Mouse (Mus musculus) erythroid progenitor cell, adult 5-6 weeks (primary cell): ENCODE measurements around the gene Mapk8ip3. TPM values are rescaled to one million over a fixed set of nuclear protein-coding genes. Genes with fewer than 3 reads are reported as not detected.

Experiments
- ATAC-seq: replicated peaks from 2 replicates; pipeline ENCODE4 v1.8.0; 2016; ENCODE audit warnings: moderate number of reproducible peaks, mild to moderate bottlenecking, moderate TSS enrichment, inconsistent platforms; ENCODE audit not compliant: poor library complexity, low FRiP score, severe bottlenecking
- total RNA-seq, 2 experiments: library from RNA; stranded (forward) in 1 of 2; stranded (reverse) in 1 of 2; fragments of 150-400 nt in 1 of 2; fragments of 186-747, 209-891 nt in 1 of 2; gene quantifications; 2 replicates each; pipeline versions ENCODE4 v1.2.3 to v1.2.4; 2015 to 2017; ENCODE audit warnings: low replicate concordance in 2 of 2

Mapk8ip3 gene
- total RNA-seq, 2 experiments from 2014 or later = 132 to 268 TPM

DNA sequence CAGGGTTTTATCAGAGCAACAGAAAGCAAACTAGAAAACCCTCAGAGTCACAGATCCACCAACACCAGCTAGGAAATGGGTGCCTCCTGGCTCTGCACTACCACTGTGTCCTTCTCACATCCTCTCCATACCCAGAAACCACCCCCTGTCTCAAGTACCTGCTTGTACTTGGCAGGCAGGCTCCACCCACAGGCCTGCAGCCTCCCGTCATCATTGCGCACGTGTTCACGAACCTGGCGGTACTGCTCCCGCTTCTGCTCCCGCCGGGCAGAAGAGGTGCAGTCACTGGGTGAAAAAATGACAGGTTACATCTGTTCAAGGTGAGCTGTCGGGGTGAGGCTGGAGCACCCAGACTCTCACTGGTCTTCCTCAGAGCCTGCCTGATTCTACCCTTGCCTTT lies 33.0 kb downstream of the Mapk8ip3 start:
- no peak for ATAC-seq

DNA sequence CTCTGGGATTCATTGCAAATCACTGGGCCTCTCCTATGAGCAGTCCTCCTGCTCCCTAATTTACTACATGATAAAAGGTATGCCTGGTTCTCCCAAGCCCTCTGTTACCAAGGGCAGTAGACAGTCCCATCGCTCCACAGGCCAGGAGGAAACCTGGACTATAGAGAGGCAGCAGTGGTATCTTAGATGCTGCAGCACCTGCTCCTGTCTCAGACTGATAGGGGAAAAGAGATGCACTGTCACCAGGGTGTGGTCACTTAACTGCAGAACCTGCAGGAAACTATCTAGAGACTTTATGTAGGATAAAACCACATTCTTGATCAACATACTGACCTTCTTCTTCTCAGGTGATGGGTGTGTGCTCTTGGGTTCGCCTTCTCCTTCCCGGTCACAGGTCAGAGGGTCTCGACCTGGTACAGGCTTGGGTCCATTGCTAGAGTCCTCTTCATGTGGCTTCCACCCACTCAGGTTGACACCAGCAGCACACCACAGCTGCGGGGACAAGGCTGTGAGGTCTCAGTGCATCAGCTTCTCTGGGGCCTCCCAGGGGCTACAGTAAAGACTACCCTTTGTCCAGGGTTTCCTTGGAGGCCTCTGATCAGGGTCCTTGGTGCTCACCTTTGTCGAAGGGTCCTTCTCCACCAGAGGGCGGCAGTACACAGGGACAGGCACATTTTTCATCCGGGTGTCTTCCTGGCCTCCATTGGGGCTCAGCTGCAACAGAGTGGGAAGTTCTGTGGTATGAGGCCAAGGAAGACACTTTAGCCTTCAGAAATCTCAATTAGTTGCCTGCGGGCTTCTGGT lies 33.9 kb downstream of the Mapk8ip3 start:
- peak; percentile 88 for ATAC-seq

DNA sequence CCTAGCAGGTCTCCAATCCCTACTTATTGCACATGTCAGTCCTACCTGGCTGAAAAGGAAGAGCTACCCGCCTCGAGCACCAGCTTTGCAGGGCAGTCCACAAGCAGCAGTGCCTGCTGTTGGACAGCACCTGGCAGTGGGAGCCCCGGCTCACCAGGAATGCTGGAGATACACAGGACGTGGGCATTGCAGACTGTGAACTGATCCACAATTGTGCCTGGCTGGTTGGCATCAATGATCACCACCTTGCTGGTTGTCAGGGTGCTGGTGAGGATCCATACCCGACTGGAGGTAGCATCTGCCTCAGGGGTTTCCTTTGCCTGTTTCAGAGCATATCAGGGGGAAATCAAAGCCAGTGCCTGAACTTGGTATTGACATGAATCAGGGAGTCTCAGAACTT lies 34.7 kb downstream of the Mapk8ip3 start:
- no peak; the same call in 1 of the 2 replicates for ATAC-seq

DNA sequence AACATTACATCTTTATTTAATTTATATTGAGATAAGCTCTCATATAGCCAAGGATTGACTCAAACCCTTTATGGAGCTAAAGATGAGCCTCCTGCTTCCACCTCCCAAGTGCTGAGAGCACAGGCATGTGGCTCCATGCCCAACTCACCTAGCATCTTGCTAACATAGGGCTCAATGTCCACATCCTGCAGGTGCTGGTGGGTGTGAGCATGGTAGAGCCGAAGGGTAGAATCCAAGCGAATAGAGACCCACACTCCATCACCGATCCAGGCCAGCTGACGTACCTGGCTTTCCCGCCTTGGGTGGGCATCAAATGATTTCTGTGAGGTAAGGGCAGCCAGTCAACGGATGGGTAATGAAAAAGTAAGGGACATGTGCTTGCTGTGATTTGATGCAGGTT lies 36.8 kb downstream of the Mapk8ip3 start:
- ATAC-seq = no peak

DNA sequence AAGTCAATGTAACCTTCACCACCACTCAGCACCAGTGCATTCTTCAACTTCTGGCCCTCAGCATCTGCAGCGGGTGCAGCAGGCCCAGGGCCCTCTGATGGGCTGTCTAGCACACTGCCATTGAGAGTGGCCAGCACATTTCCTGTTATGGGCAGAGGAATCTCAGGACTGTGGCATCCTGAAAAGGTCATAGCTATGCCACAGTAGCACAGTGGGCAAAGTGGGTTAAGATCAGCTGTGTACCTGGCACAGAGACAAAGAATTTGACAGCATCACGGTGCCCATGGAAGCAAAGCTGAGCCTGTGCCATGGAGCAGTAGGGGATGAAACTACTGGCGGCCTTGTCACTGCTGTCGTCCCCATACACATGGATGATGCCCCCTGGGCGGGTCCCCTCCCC lies 37.6 kb downstream of the Mapk8ip3 start:
- no peak for ATAC-seq

DNA sequence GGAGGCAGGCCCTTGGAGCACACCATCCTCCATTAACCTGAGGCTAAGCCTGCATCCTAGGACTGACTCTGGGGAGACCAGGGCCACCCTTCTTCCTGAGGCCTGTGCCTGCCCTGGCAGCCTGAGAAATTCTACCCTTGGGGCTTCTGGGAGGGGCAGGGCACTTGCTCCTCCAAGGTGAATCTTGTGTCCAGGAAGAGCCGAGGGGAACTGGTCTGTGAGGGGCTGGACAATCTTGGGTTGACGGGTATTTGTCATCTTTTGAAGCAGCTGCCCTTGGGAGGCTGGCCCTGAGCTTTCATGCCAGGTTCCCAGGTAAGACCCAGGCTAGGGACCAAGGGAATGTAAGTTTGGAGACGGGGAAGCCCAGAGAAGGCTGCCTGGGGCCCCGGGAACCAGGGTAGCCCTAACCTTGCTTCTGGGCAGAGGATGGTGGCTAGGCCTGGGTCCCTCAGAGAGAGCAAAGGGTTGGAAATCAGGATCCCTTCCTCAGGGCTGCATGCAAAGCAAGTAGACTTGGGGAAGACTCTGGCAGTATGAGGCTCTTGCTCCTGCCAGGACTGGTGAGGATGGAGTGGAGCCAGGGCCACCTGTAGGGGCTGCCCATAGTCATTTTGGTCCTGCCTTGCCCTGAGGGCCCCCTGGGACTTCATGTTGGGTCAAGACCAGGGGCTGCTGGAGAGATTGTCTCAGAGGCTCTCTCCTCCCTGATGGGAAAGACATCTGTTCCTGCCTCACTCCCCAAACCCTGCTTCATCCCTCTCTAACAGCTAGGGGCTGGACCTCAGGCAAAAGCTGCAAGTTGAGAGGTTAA lies 38.5 kb downstream of the Mapk8ip3 start:
- ATAC-seq = no peak

DNA sequence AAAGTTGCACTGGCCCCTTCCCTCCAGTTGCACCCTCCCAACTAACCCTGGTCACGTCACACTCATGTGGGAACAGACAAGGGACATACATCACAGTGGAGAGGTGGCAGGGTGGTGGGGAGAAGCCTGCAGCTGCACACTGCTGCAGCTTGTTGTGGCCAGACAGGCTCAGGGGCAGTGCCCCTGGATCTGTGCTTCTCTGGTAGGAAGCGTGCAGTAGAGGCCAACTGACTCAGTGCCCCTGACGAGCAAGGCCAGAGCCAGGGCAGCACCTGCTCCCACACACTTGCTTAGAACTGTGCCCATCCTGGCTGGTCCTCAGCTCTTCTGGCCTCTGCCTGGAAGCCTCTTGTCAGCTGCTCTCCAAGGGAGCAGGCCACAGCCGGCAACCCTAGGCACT lies 39.2 kb downstream of the Mapk8ip3 start:
- ATAC-seq = no peak

DNA sequence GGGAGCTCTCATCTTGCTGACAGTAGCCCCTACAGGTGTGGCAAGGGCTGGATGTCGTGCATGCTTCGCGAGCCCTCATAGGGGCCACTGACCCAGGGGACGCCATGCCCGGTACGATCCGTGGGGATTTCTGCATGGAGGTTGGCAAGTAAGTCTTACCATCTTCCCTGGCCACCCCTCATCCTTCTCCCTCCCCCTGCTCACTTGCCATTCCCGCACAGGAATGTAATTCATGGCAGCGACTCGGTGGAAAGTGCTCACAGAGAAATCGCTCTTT lies 39.8 kb downstream of the Mapk8ip3 start:
- no peak for ATAC-seq

DNA sequence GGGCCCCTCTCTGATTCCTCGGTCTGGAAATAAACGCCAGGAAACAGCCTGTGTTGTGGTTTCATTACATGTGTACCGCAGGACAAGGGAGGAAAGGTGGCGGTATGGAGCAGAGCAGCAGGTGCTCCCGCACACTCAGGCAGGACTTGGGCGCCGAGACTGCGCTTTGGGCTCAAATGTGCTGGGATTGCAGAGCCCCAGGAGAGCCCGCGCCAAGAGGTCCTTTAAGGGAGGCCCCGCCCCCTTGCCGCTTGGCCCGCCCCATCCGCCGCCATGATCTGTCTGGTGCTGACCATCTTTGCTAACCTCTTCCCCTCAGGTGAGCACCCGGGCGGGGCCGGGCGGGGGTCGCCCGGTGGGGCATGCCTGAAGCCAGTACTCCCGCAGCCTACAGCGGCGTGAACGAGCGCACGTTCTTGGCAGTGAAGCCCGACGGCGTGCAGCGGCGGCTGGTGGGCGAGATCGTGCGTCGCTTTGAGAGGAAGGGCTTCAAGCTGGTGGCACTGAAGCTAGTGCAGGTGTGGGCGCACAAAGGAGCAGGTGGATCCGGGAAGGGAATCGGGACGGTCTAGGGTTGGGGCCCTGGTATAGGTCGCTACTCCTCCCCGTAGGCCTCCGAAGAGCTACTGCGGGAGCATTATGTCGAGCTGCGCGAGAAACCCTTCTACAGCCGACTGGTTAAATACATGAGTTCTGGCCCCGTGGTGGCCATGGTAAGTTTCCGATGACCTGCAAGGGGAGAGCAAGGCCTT lies 40.4 kb downstream of the Mapk8ip3 start, which contains the start of gene Nme3:
Gene Nme3 (plus strand): TSS at position 260 of the 752 bp plus-strand sequence.
- peak; percentile 69 for ATAC-seq

DNA sequence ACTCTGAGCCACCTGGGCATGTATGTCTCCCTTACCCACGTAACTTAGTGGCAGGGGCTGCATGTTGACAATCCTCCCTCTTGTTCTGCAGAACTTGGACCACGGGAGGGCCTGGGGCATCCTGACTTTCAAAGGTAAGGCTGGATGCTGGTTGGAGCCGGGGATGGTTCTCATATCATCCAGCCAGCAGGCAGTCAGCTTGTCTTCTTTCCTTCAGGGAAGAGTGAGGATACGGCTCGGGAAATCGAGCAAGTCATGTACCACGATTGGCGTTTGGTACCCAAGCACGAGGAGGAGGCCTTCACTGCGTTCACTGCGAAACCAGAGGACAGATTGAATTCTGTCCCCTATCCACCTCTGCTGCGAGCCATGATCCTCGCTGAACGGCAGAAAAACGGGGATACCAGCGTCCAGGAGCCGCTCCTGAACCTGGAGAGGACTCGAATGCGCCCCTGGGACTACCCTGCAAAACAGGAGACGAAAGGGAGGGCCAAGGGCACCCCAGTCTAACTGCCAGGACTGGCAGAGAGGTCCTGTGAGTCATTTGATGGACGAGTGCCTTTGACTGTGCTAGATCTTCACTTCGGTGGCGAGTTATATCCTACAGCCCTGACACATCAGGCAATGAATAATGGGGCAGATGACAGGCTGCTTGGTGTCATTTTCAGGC lies 41.1 kb downstream of the Mapk8ip3 start:
- ATAC-seq = 0 out of 2 replicates have a peak, but pooled peaks have one; percentile 18

DNA sequence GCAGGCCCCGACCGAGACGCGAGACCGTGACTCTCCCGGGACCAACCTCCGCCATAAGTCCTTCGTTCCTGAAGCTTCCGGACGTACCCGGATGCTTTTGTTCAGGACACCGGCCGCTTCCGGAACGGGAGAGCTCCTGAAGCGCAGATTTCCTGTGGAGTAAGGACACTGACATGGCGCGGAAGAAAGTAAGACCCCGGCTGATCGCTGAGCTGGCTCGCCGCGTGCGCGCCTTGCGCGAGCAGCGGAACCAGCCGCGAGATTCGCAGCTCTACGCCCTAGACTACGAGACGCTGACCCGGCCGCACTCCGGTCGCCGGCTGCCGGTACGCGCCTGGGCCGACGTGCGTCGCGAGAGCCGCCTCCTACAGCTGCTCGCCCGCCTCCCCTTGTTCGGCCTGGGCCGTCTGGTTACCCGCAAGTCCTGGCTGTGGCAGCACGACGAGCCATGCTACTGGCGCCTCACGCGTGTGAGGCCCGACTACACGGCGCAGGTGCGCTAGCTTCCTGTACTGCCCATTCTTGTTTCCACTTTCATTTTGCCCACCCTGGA lies 41.7 kb downstream of the Mapk8ip3 start, which contains the start of the genes Eme2 and Mrps34:
Gene Eme2 (minus strand): TSS at position 93 of the 553 bp plus-strand sequence.
Gene Mrps34 (plus strand): TSS at position 122 of the 553 bp plus-strand sequence.
- ATAC-seq = peak; percentile 51

DNA sequence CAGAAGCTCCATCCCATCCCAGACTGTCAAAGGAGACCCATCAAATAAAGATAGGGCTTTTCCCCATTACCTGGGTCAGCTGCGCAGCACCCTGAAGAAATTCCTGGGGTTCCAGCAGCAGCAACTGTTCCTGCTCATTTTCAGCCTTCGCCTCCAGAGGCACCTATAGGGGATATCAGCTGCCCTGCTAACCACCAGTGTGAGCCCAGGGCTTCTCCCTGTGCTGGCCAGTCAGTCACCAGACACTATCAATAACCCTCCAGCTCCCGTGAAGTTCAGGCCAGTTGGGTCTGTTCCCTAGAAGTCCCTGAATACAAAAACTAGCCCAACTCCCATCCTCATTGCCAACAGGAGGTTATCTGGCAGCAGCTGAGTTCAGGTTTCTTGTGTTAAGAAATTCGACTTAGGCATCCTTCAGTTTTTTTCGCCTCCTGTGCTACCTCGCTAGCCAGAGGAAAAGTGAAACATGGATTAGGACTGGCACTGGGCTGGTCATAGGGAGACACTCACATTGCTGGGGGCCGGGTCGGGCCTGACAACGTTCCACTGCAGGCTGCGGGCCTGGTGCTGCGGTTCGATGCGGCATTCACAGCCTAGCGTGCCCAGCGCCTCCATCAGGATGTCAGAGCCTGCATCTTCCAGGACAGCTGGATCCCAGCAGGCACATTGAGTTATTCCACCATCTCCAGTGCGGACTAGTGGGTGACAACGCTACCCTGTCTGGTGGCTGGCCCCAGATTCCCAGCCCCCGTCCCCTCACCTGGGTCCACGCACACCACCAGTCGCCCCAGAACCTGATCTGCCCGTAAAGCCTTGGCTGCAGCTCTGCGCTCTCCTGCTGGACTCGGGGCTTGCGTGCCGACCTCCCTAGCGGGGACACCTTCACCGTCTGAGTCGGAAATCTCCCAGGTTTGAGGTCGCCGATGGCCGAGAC lies 42.4 kb downstream of the Mapk8ip3 start:
- peak; percentile 31 for ATAC-seq

DNA sequence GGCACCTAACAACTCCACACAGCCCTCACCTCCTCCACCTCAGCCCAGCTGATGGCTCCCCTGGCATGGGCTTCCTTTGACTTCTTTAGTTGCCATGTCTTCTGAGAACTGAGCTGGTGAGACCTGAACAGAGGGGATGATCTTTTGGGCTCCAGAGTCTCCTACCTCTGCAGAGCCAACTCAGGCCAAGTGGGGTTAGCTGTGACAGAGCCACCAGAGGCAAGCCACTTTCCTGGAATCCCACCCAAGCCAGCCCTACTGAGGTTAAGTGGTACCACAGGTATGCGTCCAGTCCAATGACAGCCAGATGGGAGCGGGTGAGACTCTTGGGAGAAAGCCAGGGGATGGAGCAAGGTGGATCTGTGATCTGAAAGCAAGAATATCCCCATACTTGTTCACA lies 43.5 kb downstream of the Mapk8ip3 start:
- no peak for ATAC-seq

DNA sequence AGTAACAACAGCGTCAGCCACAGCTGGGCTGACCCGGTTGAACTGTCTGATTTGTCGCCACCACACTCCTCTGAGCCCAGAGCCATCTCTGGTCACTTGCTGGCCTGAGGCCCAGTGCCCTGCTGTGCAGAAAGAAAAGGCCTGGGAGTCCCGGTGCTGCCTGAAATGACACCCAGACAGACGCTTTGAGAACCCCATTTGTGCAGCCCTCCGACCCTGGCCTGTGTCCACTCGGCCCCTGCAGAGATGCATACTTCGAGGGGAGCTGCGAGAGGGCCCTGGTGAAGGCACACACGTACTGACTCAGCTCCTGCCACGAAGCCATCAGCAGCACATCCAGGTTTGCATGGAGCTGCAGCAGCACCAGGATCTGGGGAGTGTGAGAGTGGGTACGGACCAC lies 44.0 kb downstream of the Mapk8ip3 start:
- ATAC-seq = no peak

DNA sequence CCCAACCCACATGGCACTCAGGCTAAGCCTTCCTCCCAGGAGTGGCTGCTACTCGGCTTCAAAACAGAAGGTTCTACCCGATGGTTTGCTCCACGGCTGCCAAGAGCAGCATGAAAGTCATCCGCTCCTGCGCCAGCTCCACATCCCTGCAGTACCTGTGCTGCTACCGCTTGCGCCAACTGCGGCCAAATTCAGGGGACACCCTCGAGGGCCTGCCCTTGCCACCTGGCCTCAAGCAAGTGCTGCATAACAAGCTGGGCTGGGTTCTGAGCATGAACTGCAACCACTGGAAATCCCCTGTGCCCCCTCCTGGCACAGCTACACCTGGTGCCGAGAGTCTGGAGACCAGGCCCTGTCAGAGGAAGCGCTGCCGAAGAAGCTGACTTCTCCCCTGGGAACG lies 45.5 kb downstream of the Mapk8ip3 start:
- ATAC-seq = no peak

DNA sequence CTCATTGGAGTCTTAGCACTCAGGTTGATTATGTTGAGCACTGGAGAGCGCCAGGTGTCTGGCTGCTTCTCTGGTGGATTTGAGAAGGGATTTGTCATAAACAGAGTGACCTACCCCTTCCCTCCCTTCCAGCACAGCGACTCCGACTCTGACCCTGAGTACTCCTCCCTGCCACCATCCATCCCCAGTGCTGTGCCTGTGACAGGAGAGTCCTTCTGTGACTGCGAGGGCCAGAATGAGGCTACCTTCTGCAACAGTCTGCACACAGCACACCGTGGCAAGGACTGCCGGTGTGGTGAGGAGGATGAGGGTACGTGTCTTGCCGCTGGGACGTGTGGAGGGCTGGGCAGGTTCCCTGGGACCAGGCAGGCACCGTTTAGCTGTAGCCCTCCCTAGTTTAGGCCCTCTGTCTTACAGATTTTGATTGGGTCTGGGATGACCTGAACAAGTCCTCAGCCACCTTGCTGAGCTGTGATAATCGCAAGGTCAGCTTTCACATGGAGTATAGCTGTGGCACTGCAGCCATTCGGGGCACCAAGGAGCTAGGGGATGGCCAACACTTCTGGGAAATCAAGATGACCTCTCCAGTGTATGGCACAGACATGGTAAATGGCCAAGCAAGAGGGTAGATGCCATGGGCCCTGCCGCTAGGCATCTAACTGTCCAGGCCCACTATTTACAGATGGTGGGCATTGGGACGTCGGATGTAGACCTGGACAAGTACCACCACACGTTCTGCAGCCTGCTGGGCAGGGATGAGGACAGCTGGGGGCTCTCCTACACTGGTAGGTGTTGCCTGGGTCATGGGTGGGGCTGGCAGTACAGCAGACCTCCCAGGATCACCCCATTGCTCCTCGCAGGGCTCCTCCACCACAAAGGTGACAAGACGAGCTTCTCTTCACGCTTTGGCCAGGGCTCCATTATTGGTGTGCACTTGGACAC lies 46.4 kb downstream of the Mapk8ip3 start:
- ATAC-seq = no peak

DNA sequence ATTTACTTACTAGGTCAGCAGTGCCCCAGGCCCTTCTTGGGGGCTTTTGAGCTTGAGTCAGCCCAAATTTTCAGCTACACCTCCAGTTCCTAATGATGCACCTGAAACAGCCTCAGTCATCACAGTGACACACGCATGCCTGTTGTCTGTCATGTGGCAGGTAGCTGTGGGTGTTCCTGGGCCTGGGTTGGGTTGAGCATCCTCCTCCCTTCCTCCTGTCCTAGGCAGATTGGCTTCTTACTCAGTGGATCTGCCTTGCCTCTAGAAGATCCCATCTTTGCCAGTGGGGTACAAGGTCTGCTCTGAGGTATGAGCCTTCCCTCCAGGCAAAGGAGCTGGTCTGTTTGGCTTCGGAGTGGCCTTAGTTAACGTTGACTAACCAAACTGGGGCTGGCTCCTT lies 47.9 kb downstream of the Mapk8ip3 start:
- no peak for ATAC-seq
